ENCODE assay signal across 8 mouse cellular contexts in genomic region chrX:102504179-102504578, GRCm38 (mm10). TPM values are rescaled to one million over a fixed set of nuclear protein-coding genes. Genes with fewer than 3 reads are reported as not detected.
DNase-seq lines count a peak whose midpoint lies in the region; ATAC-seq and TF ChIP-seq lines count a peak whose summit lies in the region.

No protein-coding gene starts in this region.

- no peak for TF ChIP-seq EP300 in liver, embryonic 14.5 days (IDR thresholded peaks at IDR 0.05; ENCODE audit: low read depth)

- whole genome bisulfite sequencing in forebrain, embryonic 12.5 days = 30% methylated on average over 10 of the region's 10 CpGs
- WGBS in liver, embryonic 14.5 days (ENCODE audit: insufficient replicate concordance) = 29% methylated on average over 10 of the region's 10 CpGs

- H3K27me3 ChIP-seq in forebrain, embryonic 12.5 days = peaks cover 7% of the 10 kb centered on the region; the same call in 1 of the 2 replicates
- H3K27me3 ChIP-seq in liver, embryonic 14.5 days (ENCODE audit: control insufficient read depth, insufficient read depth, low read length) = no peaks in the 10 kb centered on the region

- peak overlapping the region; percentile 88 for H3K27ac ChIP-seq in gastrocnemius, adult 2 months
- H3K27ac ChIP-seq in forebrain, embryonic 12.5 days = no peak overlapping the region
- H3K27ac ChIP-seq in liver, embryonic 14.5 days = no peak overlapping the region

- ATAC-seq in forebrain, embryonic 12.5 days (ENCODE audit: low FRiP score) = peak; percentile 6; the same call in 1 of the 2 replicates
- ATAC-seq in liver, embryonic 14.5 days (ENCODE audit: insufficient read depth) = no peak
- ATAC-seq in megakaryocyte-erythroid progenitor cell, adult 5-6 weeks (replicated peaks; ENCODE audit: low FRiP score, low TSS enrichment, poor library complexity, severe bottlenecking) = no peak

- H3K9me3 ChIP-seq in forebrain, embryonic 12.5 days = no peaks in the 10 kb centered on the region
- no peaks in the 10 kb centered on the region for H3K9me3 ChIP-seq in liver, embryonic 14.5 days (ENCODE audit: control insufficient read depth, low read length)

- H3K4me1 ChIP-seq in forebrain, embryonic 12.5 days = no peaks in the 10 kb centered on the region
- no peaks in the 10 kb centered on the region for H3K4me1 ChIP-seq in liver, embryonic 14.5 days (replicated peaks; ENCODE audit: control insufficient read depth in 2 of 2, insufficient read depth in 2 of 2, low read length in 1 of 2)

- no peaks in the 10 kb centered on the region for H3K36me3 ChIP-seq in forebrain, embryonic 12.5 days (replicated peaks)
- H3K36me3 ChIP-seq in liver, embryonic 14.5 days (replicated peaks; ENCODE audit: control insufficient read depth, insufficient read depth, low read depth) = no peaks in the 10 kb centered on the region

- H3K9ac ChIP-seq in forebrain, embryonic 12.5 days = peak overlapping the region; percentile 48; the same call in 1 of the 2 replicates
- peak overlapping the region; percentile 63 for H3K9ac ChIP-seq in liver, embryonic 14.5 days (replicated peaks)

- no peak for TF ChIP-seq CTCF in gastrocnemius, adult 2 months (IDR thresholded peaks at IDR 0.05)
- no peak for TF ChIP-seq CTCF in liver, embryonic 14.5 days (IDR thresholded peaks at IDR 0.05; ENCODE audit: low read depth)

- intact Hi-C loops in gastrocnemius, adult 2 months (cut with DNase I) = no loop called here

- peak overlapping the region; percentile 53 for H3K4me2 ChIP-seq in forebrain, embryonic 12.5 days
- peak overlapping the region; percentile 67 for H3K4me2 ChIP-seq in liver, embryonic 14.5 days (ENCODE audit: low read depth)

- H3K4me3 ChIP-seq in gastrocnemius, adult 2 months = peak overlapping the region; percentile 74
- peak overlapping the region; percentile 51 for H3K4me3 ChIP-seq in forebrain, embryonic 12.5 days (replicated peaks)
- H3K4me3 ChIP-seq in liver, embryonic 14.5 days (ENCODE audit: insufficient read depth in 1 of 2, low read depth in 2 of 2, low read length in 2 of 2) = peak overlapping the region; percentile 63 to 94

- DNase-seq in gastrocnemius, adult 2 months = no peak
- DNase-seq in gastrocnemius, adult 18-20 months (ENCODE audit: low spot score) = no peak
- DNase-seq in 416B (ENCODE audit: low read depth) = peak; percentile 4
- DNase-seq in liver, embryonic 14.5 days (ENCODE audit: low read depth in 3 of 3, low spot score in 3 of 3) = no peak
- DNase-seq in embryo, embryonic 11 days = no peak
- no peak for DNase-seq in testis, postnatal 10 days (ENCODE audit: low spot score)

RNA-seq across cellular contexts. Expression of gene Hdac8, which starts 1.0 kb away (rescaled TPM):
- 1 to 10 TPM; 3.8 to 4.2 TPM for total RNA-seq in gastrocnemius, adult 2 months (2021)
- total RNA-seq in gastrocnemius, adult 18-20 months (2021) = 1 to 10 TPM; 4.0 to 4.8 TPM
- 9.4 and 11.1 TPM in 2 replicates for polyA plus RNA-seq in forebrain, embryonic 12.5 days (2016; fragmentation: Nextera tagmentation; extraction: Ambion mirVana)
- 1.3 and 2.3 TPM in 2 replicates for polyA plus RNA-seq in liver, embryonic 14.5 days (2012; rRNA removed)
- 0.43 and 0.92 TPM in 2 replicates for polyA plus RNA-seq in liver, embryonic 14.5 days (2014; fragmentation: Nextera tagmentation; extraction: Ambion mirVana)
- total RNA-seq in megakaryocyte-erythroid progenitor cell, adult 5-6 weeks (2014; fragmentation: Nextera tagmentation) = 12.5 and 22.4 TPM in 2 replicates
- 8.7 and 16.5 TPM in 2 replicates for total RNA-seq in megakaryocyte-erythroid progenitor cell, adult 5-6 weeks (2017)
